Mouse (Mus musculus): Measurements from ENCODE around the gene Gorasp2. TPM values are rescaled to one million over a fixed set of nuclear protein-coding genes. Genes with fewer than 3 reads are reported as not detected.

Gene Gorasp2
- total RNA-seq, 1 experiment = 55.2 TPM

DNA sequence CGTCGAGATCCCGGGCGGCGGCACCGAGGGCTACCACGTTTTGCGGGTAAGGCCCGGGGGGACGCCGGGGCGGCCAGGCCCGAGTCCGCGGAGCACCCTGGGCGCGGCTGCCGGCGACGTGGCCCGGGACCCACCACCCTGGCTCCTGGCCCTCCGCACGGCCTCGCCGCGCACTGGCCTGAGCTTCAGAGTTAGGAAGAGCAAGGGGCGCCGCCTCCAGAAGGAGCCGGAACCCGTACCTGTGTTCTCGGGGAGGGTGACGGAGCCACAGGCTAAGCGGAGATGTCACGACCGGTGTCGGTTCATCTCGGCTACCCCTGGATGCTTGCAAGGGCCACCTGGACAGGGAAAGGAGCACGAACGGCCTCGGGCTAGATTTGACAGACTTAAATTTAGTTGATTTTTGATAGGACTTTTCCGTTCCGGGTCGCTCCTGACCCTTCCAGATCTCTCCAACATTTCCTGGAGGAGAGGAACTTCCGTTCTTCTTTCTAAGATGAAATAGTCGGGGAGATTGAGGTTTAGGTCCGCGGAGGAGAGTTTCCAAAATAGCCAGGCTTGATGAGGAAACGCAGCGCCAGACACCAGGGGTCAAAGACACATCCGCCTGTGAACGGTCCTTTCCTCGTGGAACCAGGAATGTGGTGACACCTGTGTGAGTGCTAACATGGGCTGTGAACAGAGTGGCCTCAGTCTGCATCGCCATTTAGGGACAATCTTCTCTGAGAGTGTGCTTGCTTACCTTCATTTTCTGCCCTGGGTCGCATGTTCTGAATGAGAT is 529 bp downstream of the Gorasp2 start, which contains the start of gene Gm26558:
TSS of gene Gm26558 (minus strand) at position 394 of the 781 bp plus-strand sequence.
- H3K4me1 ChIP-seq (ENCODE audit: control insufficient read depth in 2 of 2, insufficient read depth in 2 of 2, low read length in 2 of 2, poor library complexity in 1 of 2) = peaks cover 0 to 5% of the 10 kb centered on the region in 2 experiments; a peak in 1 of 4 replicates
- H3K4me3 ChIP-seq (ENCODE audit: insufficient read depth in 1 of 2, low read depth in 1 of 2, low read length in 2 of 2, poor library complexity in 1 of 2, severe bottlenecking in 1 of 2) = peak within 1 kb of the TSS; percentile 94 to 96
- H3K9ac ChIP-seq (ENCODE audit: insufficient read depth, low read depth, low read length, poor library complexity, severe bottlenecking) = peak within 1 kb of the TSS; percentile 99
- TF ChIP-seq MAFK (IDR thresholded peaks at IDR 0.05; ENCODE audit: insufficient read depth, low read depth, low read length) (no peak), CHD2 (IDR thresholded peaks at IDR 0.05; ENCODE audit: low read depth, low read length) (no peak), ZC3H11A (IDR thresholded peaks at IDR 0.05; ENCODE audit: borderline replicate concordance, low read depth, low read length) (no peak), HCFC1 (IDR thresholded peaks at IDR 0.05; ENCODE audit: borderline replicate concordance, insufficient read depth, low read length) (no peak), ZNF384 (IDR thresholded peaks at IDR 0.05; ENCODE audit: low read depth, low read length) (no peak)
- peak within 1 kb of the TSS; percentile 60; the same call in 1 of the 2 replicates for H3K27ac ChIP-seq (ENCODE audit: insufficient read depth, low read depth, low read length, poor library complexity, severe bottlenecking)
- H3K36me3 ChIP-seq (ENCODE audit: control insufficient read depth, insufficient read depth, low read length, poor library complexity, severe bottlenecking) = no peaks in the 10 kb centered on the region
- H3K9me3 ChIP-seq (ENCODE audit: control insufficient read depth, insufficient read depth, low read depth, low read length) = no peaks in the 10 kb centered on the region
- no peak for DNase-seq (ENCODE audit: low read depth, low spot score)
- in situ Hi-C loops (cut with MboI; ENCODE audit: low sequenced_read_pairs in 2 of 2, unreplicated experiment in 2 of 2) = no loop called here

DNA sequence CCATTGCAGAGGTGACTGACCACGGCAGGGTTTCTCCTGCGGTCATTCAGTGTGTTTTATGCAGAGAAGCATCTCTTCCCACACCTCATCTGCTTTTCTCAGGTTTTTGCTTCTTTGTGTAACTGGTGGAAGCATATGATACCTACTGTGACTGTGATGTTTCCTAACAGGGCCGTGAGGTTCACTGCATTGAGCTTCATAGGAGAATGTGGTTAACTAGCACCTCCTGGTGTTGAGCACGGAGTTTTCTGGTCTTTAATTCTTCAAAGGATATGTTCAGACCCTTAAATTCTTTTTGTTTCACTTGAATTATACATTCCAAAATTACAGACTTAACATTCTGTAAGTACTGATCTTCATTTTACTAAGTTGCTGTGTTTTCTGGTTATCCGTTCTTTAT is 2.4 kb downstream of the Gorasp2 start:
- TF ChIP-seq CHD2 (IDR thresholded peaks at IDR 0.05; ENCODE audit: low read depth, low read length) = no peak
- no peak for TF ChIP-seq ZNF384 (IDR thresholded peaks at IDR 0.05; ENCODE audit: low read depth, low read length)
- no peak for TF ChIP-seq HCFC1 (IDR thresholded peaks at IDR 0.05; ENCODE audit: borderline replicate concordance, insufficient read depth, low read length)
- H3K36me3 ChIP-seq (ENCODE audit: control insufficient read depth, insufficient read depth, low read length, poor library complexity, severe bottlenecking) = no peaks in the 10 kb centered on the region
- no peaks in the 10 kb centered on the region for H3K9me3 ChIP-seq (ENCODE audit: control insufficient read depth, insufficient read depth, low read depth, low read length)
- H3K27ac ChIP-seq (ENCODE audit: insufficient read depth, low read depth, low read length, poor library complexity, severe bottlenecking) = no peak overlapping the region
- no peak overlapping the region for H3K4me3 ChIP-seq (ENCODE audit: insufficient read depth in 1 of 2, low read depth in 1 of 2, low read length in 2 of 2, poor library complexity in 1 of 2, severe bottlenecking in 1 of 2)
- H3K9ac ChIP-seq (ENCODE audit: insufficient read depth, low read depth, low read length, poor library complexity, severe bottlenecking) = no peak overlapping the region
- in situ Hi-C loops (cut with MboI; ENCODE audit: low sequenced_read_pairs in 2 of 2, unreplicated experiment in 2 of 2) = no loop called here
- H3K4me1 ChIP-seq (ENCODE audit: control insufficient read depth in 2 of 2, insufficient read depth in 2 of 2, low read length in 2 of 2, poor library complexity in 1 of 2) = peaks cover 0 to 5% of the 10 kb centered on the region in 2 experiments; a peak in 1 of 4 replicates
- DNase-seq (ENCODE audit: low read depth, low spot score) = no peak

DNA sequence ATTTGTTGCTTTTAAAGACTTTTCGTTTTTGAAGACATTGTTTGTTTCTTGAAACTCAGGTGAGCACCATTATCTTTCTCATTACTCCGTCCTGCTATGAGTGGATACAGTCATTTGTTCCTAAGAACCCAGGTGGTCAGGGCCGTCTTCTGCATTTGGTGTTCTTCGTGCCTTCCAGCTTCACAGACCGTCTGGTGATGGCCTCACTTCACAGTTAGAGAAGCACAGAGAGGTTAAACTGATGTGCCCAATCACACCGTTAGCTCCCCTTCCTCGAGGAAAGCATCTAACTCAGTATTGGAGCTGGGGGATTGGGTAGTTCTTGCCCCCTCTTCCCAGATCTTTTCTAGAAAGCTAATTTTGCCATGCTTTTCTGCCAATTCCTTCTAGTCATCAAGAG is 5.6 kb downstream of the Gorasp2 start:
- Histone ChIP-seq H3K9me3 (ENCODE audit: control insufficient read depth, insufficient read depth, low read depth, low read length) (no peaks in the 10 kb centered on the region), H3K4me1 (ENCODE audit: control insufficient read depth in 2 of 2, insufficient read depth in 2 of 2, low read length in 2 of 2, poor library complexity in 1 of 2) (peaks cover 0 to 5% of the 10 kb centered on the region in 2 experiments; a peak in 1 of 4 replicates), H3K27ac (ENCODE audit: insufficient read depth, low read depth, low read length, poor library complexity, severe bottlenecking) (no peak overlapping the region), H3K9ac (ENCODE audit: insufficient read depth, low read depth, low read length, poor library complexity, severe bottlenecking) (no peak overlapping the region), H3K4me3 (ENCODE audit: insufficient read depth in 1 of 2, low read depth in 1 of 2, low read length in 2 of 2, poor library complexity in 1 of 2, severe bottlenecking in 1 of 2) (no peak overlapping the region), H3K36me3 (ENCODE audit: control insufficient read depth, insufficient read depth, low read length, poor library complexity, severe bottlenecking) (no peaks in the 10 kb centered on the region)
- no peak for TF ChIP-seq HCFC1 (IDR thresholded peaks at IDR 0.05; ENCODE audit: borderline replicate concordance, insufficient read depth, low read length)
- no peak for TF ChIP-seq ZC3H11A (IDR thresholded peaks at IDR 0.05; ENCODE audit: borderline replicate concordance, low read depth, low read length)
- no peak for TF ChIP-seq MAFK (IDR thresholded peaks at IDR 0.05; ENCODE audit: insufficient read depth, low read depth, low read length)
- TF ChIP-seq CHD2 (IDR thresholded peaks at IDR 0.05; ENCODE audit: low read depth, low read length) = no peak
- no peak for TF ChIP-seq ZNF384 (IDR thresholded peaks at IDR 0.05; ENCODE audit: low read depth, low read length)
- no peak for DNase-seq (ENCODE audit: low read depth, low spot score)
- in situ Hi-C loops (cut with MboI; ENCODE audit: low sequenced_read_pairs in 2 of 2, unreplicated experiment in 2 of 2) = no loop called here

DNA sequence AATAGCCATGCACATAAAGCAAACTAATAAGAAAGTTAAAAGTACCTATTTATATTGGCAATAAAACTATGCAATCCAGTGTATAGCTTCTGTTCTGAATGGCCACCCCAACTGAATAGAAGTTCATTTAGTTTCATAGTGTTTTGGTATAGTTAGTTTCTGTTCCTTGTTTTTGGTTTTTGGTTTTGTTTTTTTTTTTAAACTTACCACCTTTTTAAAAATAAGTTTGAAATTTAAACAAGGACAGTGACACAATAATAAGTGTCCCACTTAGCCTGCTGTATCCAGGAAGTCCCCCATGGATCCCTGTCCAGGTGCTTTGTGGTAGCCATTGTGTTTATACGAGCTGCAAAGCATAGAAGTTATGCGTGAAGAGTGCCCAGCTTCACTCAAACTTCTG is 7.9 kb downstream of the Gorasp2 start:
- in situ Hi-C loops (cut with MboI; ENCODE audit: low sequenced_read_pairs in 2 of 2, unreplicated experiment in 2 of 2) = no loop called here
- H3K9ac ChIP-seq (ENCODE audit: insufficient read depth, low read depth, low read length, poor library complexity, severe bottlenecking) = no peak overlapping the region
- no peak overlapping the region for H3K4me3 ChIP-seq (ENCODE audit: insufficient read depth in 1 of 2, low read depth in 1 of 2, low read length in 2 of 2, poor library complexity in 1 of 2, severe bottlenecking in 1 of 2)
- no peaks in the 10 kb centered on the region for H3K36me3 ChIP-seq (ENCODE audit: control insufficient read depth, insufficient read depth, low read length, poor library complexity, severe bottlenecking)
- TF ChIP-seq CHD2 (IDR thresholded peaks at IDR 0.05; ENCODE audit: low read depth, low read length) = no peak
- no peak for TF ChIP-seq ZC3H11A (IDR thresholded peaks at IDR 0.05; ENCODE audit: borderline replicate concordance, low read depth, low read length)
- TF ChIP-seq MAFK (IDR thresholded peaks at IDR 0.05; ENCODE audit: insufficient read depth, low read depth, low read length) = no peak
- no peak for TF ChIP-seq ZNF384 (IDR thresholded peaks at IDR 0.05; ENCODE audit: low read depth, low read length)
- TF ChIP-seq HCFC1 (IDR thresholded peaks at IDR 0.05; ENCODE audit: borderline replicate concordance, insufficient read depth, low read length) = no peak
- no peak for DNase-seq (ENCODE audit: low read depth, low spot score)
- no peaks in the 10 kb centered on the region for H3K9me3 ChIP-seq (ENCODE audit: control insufficient read depth, insufficient read depth, low read depth, low read length)
- no peaks in the 10 kb centered on the region for H3K4me1 ChIP-seq (ENCODE audit: control insufficient read depth in 2 of 2, insufficient read depth in 2 of 2, low read length in 2 of 2, poor library complexity in 1 of 2)
- H3K27ac ChIP-seq (ENCODE audit: insufficient read depth, low read depth, low read length, poor library complexity, severe bottlenecking) = no peak overlapping the region

Data from ES-E14 (cell line).